In genomic region chr13:11843889-11844288, GRCm38 (mm10) we compare ENCODE assay signal across 17 mouse cellular contexts.
DNase-seq lines count a peak whose midpoint lies in the region; ATAC-seq and TF ChIP-seq lines count a peak whose summit lies in the region.
"Had no signal": no experiment of that assay in that cellular context is flagged by ENCODE, and none has a peak within 500 bp of the region (broad histone marks: within the 10 kb centered on the region; RNA-seq: fewer than 3 reads in every experiment).

No protein-coding gene starts in this region.

- no peaks in the 10 kb centered on the region for H3K9me3 ChIP-seq in liver, embryonic 14.5 days (ENCODE audit: control insufficient read depth, low read length)
- H3K9me3 ChIP-seq in stomach, postnatal 0 days (ENCODE audit: control insufficient read depth, low read length) = no peaks in the 10 kb centered on the region
- H3K9me3 ChIP-seq: embryonic facial prominence, embryonic 10.5 days; forebrain, embryonic 13.5 days; heart, embryonic 13.5 days had no signal

- peaks cover under 1% of the 10 kb centered on the region in 2 experiments for H3K4me1 ChIP-seq in liver, embryonic 14.5 days (replicated peaks; ENCODE audit: control insufficient read depth in 2 of 2, insufficient read depth in 2 of 2, low read length in 1 of 2)
- no peaks in the 10 kb centered on the region for H3K4me1 ChIP-seq in stomach, postnatal 0 days (replicated peaks; ENCODE audit: control insufficient read depth, insufficient read depth)
- H3K4me1 ChIP-seq: embryonic facial prominence, embryonic 10.5 days; forebrain, embryonic 13.5 days; heart, embryonic 13.5 days had no signal

- no peaks in the 10 kb centered on the region for H3K36me3 ChIP-seq in liver, embryonic 14.5 days (replicated peaks; ENCODE audit: control insufficient read depth, insufficient read depth, low read depth)
- no peaks in the 10 kb centered on the region for H3K36me3 ChIP-seq in stomach, postnatal 0 days (ENCODE audit: control insufficient read depth, insufficient read depth, low read length)
- H3K36me3 ChIP-seq: embryonic facial prominence, embryonic 10.5 days had no signal

- peak; percentile 56; the same call in 1 of the 2 replicates for ATAC-seq in liver, embryonic 14.5 days (ENCODE audit: insufficient read depth)
- ATAC-seq in stomach, postnatal 0 days (ENCODE audit: low FRiP score, low TSS enrichment) = no peak
- no peak for ATAC-seq in monocyte, adult 5-6 weeks (replicated peaks; ENCODE audit: insufficient number of reproducible peaks, low FRiP score, low TSS enrichment, poor library complexity, severe bottlenecking)
- ATAC-seq: forebrain, embryonic 13.5 days; forebrain, postnatal 0 days had no signal

- no peak for TF ChIP-seq EP300 in liver, embryonic 14.5 days (IDR thresholded peaks at IDR 0.05; ENCODE audit: low read depth)
- no peak for TF ChIP-seq EP300 in stomach, postnatal 0 days (optimal IDR thresholded peaks at IDR 0.05)

- no peak overlapping the region for H3K9ac ChIP-seq in liver, embryonic 14.5 days (replicated peaks)
- no peak overlapping the region for H3K9ac ChIP-seq in stomach, postnatal 0 days (ENCODE audit: low read length)
- H3K9ac ChIP-seq: forebrain, embryonic 13.5 days; forebrain, postnatal 0 days; heart, embryonic 13.5 days had no signal

- TF ChIP-seq CTCF in liver, embryonic 14.5 days (IDR thresholded peaks at IDR 0.05; ENCODE audit: low read depth) = peak; percentile 46; the same call in 1 of the 2 replicates
- 0 out of 2 replicates have a peak, but pooled peaks have one; percentile 1 for TF ChIP-seq CTCF in stomach, postnatal 0 days (IDR thresholded peaks at IDR 0.05; ENCODE audit: low read depth)

- H3K27me3 ChIP-seq in liver, embryonic 14.5 days (ENCODE audit: control insufficient read depth, insufficient read depth, low read length) = no peaks in the 10 kb centered on the region
- H3K27me3 ChIP-seq in stomach, postnatal 0 days (ENCODE audit: control insufficient read depth, insufficient read depth, low read length) = no peaks in the 10 kb centered on the region
- H3K27me3 ChIP-seq: forebrain, embryonic 13.5 days; heart, embryonic 13.5 days had no signal

- no peak overlapping the region for H3K4me3 ChIP-seq in liver, embryonic 14.5 days (ENCODE audit: insufficient read depth in 1 of 2, low read depth in 2 of 2, low read length in 2 of 2)
- no peak overlapping the region for H3K4me3 ChIP-seq in stomach, postnatal 0 days (ENCODE audit: low read depth, low read length)
- H3K4me3 ChIP-seq: embryonic facial prominence, embryonic 10.5 days; forebrain, embryonic 13.5 days; heart, embryonic 13.5 days had no signal

- 83% methylated on average over 1 of the region's 1 CpGs for WGBS in liver, embryonic 14.5 days (ENCODE audit: insufficient replicate concordance)
- 86% methylated on average over 1 of the region's 1 CpGs for WGBS in stomach, postnatal 0 days

- DNase-seq in heart, adult 11 months = peak; percentile 35
- DNase-seq in heart, adult 18-20 months = no peak
- peak; percentile 32 for DNase-seq in liver
- DNase-seq in liver, embryonic 14.5 days (ENCODE audit: low read depth in 3 of 3, low spot score in 3 of 3) = no peak
- no peak for DNase-seq in stomach, postnatal 0 days (ENCODE audit: low spot score)
- DNase-seq in kidney, postnatal 36 days = no peak
- DNase-seq: adrenal gland, adult 2 months; adrenal gland, postnatal 36 days; cerebellum, adult 2 months; cerebellum, postnatal 10 days; forebrain, postnatal 0 days; gastrocnemius, postnatal 14 days; heart, postnatal 36 days had no signal

- H3K27ac ChIP-seq in liver, embryonic 14.5 days = no peak overlapping the region
- H3K27ac ChIP-seq in stomach, postnatal 0 days (replicated peaks) = no peak overlapping the region
- H3K27ac ChIP-seq: embryonic facial prominence, embryonic 10.5 days; forebrain, embryonic 13.5 days; heart, embryonic 13.5 days had no signal

- H3K4me2 ChIP-seq in liver, embryonic 14.5 days (ENCODE audit: low read depth) = no peak overlapping the region
- H3K4me2 ChIP-seq in stomach, postnatal 0 days (replicated peaks; ENCODE audit: low read depth) = no peak overlapping the region
- H3K4me2 ChIP-seq: forebrain, embryonic 13.5 days; heart, embryonic 13.5 days had no signal

Comparison
In these comparisons a context has a peak if more than half of its experiments do, and no peak if none do; other contexts are left out.
1. DNase-seq: peak in heart, adult 11 months (single experiment) and liver (single experiment); none in heart, adult 18-20 months (0 of 2), liver, embryonic 14.5 days (0 of 3), stomach, postnatal 0 days (single experiment) and kidney, postnatal 36 days (0 of 2).